Mouse (Mus musculus) kidney, postnatal 4 days (tissue): Measurements from ENCODE around the gene Jakmip3.
A peak's percentile ranks its signal among the peaks of the same experiment; 100 is the strongest.

Experiments
- DNase-seq, 2 experiments: peaks; one replicate each; pipeline ENCODE4 v3.0.0; 2021; ENCODE audit warnings: mixed read lengths in 2 of 2

Gene Jakmip3

DNA sequence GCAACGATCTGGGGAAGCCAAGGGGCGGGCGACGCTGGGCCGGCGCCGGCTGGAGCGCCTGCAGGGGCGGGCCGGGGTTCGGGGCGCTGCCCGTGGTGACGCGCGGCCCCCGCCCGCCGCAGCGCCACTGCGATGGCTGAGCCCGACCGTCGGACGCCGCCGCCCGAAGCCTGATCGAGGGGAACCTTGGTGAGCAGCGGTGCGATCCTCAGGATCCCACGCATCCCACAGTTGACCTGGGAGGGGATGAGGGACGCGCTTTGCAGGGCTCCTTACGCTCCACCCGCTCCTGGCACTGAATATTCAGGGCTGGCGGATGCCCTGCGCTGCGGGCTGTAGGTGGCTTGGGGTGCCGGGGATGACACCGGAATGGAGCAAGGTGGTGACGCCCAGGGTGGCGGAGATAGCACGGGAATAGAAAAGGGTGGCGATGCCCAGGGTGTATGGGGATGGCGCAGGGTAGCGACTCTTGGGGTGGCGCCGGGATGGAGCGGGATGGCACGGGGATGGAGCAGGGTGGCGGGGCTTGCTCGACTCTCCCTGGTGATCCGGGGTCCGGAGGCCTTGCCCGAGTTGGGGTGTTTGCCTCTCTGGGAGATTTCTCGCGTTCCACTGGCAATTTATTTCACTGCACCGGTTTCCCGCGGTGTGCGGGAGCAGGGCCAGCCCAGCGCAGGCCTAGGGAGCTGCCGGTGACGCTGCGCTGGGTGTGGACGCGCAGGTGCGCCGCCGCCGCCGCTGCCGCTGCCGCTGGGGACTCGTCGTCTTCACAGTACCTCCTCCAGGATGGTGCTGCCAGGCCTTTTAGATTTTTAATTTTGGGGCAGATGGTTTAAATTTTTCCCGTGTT, at the start of gene Jakmip3:
TSS of gene Jakmip3 (plus strand) at position 119 of the 850 bp plus-strand sequence.
- DNase-seq = peak; percentile 9 to 28

DNA sequence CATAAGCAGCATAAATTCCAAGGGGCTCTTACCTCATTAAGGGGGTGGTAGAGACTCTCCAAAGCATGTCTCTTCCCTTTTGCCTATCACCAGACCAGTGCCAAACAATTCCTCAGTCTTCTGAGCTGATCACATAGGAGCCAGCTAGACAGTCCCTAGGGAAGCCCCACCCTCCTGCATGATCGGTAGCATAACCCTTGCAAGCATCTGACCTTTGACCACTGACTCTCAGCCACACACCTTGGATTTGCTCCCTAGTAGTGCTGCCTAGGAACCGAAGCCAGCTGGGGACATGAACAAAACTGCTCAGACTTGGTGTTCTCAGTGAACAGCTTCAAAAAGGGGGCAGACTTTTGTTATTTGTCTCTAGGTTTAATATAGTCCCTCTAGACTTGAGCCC, 42.4 kb upstream of the Jakmip3 start:
- DNase-seq = peak in 1 of 2 experiments; percentile 10

DNA sequence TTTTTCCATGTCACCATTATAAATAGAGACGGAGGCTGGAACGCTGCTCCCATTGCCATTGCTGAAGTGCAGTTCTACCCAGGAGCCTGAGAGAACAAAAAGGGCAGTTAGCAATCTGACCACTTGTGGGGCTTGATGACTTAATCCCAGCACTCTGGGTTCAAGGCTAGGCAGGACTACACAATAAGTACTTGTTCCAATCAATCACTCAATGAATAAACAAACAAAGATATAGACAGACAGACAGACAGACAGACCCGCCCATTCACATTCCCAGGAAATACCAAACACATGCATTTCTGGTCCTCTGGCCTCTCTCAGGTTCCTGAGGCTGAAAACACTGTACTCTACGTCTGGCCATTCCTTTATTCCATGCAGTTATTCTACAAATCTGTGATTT, 41.8 kb upstream of the Jakmip3 start:
- no peak for DNase-seq

DNA sequence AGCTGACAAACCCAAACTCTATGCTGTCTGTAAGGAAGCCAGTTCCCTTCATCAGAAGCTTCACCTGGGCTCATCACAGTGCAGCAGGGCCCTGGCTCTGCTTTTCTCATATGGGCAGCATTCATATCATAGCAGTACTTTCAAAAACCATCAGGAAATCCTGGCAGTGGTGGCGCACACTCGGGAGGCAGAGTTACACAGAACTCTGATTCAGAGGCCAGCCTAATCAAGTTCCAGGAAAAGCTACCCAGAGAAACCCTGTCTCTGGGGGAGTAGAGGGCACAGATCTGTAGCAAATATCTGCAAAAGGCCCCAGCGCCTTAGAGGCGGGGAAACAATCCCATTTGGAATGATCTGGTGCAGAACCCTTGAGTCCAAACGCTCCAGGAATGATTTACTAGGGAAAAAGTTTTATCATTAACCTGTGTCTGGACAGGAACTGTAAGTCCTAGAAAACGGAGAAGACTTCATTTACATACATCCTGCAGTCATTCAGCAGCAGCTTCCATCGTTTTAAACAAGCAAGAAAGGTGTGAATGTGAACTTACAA, 36.6 kb upstream of the Jakmip3 start:
- DNase-seq = peak; percentile 24 to 45

DNA sequence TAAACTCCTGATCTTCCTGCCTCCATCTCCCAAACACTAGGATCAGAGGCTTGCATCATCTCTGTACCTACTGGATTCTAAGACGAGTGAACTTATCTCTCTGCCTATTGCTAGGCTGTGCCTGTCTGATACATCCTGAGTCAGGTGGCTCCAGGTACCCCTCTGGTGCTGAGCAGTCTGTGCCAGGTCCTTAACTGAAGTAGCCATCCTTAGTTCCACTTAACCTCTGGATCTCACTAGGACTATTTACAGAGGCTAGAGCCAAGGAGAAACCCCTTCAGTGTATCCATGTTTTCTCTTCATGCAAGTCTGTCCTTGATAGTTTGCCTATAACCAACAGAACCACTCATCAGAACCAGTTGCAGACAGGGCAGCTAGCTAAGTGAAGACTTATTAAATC, 34.1 kb upstream of the Jakmip3 start:
- no peak for DNase-seq

DNA sequence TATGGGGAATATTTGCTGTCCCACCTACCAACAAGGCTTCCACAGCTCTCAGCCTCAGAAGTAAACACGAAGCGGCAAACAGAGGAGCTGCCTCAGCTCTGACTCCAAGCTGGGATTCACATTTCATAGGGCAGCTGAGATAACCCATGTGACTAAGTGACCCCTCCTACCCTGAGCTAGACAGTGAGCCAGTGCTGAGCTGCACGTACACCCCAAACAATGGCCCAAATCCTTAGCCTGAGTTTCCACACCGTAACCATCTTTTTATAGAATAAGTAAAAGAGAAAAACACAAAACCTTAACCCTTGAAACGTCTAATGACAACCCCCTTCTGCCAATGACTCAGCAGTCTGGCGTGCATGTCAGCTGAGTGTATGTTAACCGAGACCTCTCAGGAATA, 33.5 kb upstream of the Jakmip3 start:
- DNase-seq = peak in 1 of 2 experiments; percentile 22

DNA sequence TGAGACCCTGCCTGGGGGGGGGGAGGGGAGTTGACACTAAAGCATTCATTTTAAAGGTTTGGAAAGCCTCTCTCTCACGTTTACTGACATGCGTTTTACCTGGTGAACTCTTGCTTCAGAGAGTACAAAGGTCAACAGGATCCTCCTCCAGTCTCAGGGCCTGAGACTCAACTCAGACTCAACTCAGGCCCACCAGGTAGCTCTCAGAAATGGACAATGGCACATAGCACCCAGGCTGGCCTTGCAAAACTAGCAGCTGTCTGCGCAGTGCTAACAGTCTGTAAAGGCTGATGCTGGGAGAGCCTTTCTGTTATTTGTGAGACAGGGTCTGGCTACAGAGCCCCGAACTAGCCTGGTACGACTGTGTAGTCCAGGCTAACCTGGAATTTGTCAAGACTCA, 32.6 kb upstream of the Jakmip3 start:
- no peak for DNase-seq

DNA sequence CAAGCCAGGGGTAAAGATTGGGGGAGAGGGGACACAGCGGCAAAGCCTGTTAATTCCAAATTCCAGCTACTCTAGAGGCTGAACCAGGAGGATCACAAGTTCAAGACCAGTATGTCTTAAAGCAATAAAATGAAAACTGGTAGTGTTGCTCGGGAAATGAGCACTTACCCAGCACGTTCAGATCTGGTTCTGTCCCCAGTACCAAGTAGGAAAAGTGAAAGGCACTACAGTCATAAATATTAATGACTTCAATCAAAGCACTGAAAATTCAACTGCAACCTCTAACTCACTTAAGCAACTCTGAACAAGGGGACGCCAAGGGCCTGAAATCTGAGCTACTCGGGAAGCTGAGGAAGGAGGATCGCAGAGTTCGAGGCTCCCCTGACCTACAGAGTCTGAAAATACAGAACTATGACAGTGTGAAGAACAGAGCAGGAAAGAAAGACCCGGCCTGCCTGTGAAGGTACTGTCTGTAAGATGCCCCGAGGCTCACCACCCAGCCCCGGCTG, 31.7 kb upstream of the Jakmip3 start:
- no peak for DNase-seq

DNA sequence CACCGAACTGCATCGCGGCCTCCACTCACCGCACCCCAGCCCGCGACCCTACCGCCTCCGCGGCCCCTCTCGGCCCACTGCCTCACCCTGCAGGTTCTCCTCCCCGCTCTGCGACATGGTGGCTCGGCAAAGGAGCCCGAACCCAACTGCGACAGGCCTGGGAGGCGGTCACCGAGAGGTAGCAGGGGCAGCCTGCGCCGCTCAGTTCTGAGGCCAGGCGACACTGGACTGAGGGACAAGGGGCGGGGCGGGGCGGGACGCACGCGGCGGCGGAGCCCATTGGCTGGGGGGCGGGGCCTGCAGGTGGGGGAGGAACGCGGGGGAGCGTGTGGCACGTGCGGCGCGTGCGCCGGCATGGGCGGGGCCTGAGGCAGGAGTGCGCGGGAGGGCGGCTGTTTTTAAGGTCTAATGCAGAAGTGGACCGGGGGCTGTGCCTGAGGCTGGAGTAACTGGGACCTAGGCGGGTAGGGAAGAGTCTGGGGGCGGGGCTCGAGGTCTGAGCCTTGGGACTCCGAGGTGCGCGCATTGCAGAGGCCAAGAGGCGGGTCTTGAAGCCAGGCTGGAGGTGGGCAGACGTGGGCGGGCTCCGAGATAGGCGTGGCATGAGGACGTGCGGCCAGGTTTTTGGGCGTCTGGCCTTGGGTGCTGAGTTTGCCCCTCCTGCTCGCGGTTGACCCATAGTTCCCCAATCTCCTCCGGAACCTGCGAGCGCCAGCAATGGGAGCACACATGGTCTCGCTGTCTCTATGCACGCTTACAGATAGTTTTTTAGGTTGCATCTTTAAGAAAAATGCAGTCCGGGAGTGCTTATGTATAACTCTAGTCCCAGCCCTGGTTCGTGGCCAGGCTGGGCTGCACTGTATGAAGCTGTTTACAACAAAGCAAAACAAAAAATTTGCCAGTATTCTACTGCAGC, 31.0 kb upstream of the Jakmip3 start, which contains the start of gene Bnip3:
TSS of gene Bnip3 (minus strand) at position 243 of the 916 bp plus-strand sequence.
- DNase-seq = peak; percentile 91 to 95

DNA sequence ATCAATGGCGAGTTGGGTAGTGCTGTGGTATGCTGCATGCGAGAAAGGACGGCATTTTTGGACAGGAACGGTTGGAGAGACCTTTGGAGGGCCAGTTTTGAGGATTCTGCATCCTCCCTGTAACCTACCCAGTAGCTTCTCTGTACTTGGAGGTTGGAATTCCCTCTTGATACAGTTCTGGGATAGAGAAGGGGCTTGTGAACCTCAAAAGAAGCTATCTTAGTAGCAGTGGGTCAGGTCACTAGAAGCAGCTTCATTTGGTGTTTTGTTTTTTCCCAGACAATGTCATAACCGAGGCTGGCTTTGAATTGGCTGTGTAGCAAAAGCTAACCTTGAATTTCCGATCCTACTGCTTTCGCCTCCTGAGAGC, 30.4 kb upstream of the Jakmip3 start:
- no peak for DNase-seq

DNA sequence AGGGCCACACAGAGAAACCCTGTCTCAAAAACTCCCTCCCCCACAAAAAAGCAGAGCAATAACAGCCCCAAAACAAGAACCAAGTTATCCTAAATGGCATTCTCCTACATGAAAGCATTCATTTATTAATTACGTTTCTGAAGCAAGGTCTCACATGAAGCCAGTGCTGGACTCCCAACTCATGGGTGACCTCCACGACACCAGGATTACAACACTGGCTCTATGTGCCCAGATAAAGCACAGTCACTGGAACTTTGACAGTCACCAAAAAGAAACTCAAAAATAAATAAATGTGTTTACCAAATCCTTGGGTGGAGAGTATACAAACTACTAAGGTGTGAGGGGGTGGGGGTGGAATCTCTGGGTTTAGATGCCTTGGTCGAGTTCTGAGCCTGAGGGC, 26.9 kb upstream of the Jakmip3 start:
- no peak for DNase-seq

DNA sequence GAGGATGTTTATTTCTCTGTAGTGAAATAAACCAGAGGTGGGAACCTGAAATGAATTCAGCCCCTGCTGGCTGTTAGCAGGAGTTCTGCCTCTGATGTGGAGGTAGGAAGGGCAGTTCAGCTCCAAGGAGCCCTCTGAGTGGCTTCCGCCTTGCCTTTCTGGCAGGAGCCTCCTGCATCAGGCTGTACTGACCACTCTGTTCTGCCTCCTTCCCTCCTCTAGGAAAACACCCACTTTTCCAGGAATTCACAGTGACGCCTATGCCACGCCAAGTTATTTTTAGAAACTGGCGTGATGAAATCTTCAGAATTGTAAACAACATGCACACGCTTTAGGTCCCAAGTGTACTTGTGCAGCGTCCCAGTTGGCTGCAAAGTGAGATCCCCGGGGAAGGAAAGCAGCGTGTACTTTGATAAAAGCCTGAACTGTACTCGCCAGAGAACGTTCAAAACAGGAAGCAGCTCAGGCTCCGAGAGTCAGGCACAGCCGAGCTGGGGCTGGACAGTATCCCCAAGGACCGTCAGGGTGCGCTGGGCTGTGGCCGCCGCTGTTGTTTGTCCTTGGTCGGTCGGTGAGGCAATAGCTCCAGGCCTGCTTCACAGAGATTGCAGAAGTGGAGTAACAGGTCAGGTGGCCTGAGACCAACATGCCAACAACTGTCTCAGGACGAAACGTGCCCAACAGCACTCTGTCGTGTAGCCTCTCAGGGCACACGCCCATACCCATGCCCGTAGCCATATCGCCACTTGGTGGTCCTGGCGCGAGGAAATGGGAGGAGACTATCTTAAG, 21.2 kb upstream of the Jakmip3 start:
- DNase-seq = peak; percentile 71 to 82

DNA sequence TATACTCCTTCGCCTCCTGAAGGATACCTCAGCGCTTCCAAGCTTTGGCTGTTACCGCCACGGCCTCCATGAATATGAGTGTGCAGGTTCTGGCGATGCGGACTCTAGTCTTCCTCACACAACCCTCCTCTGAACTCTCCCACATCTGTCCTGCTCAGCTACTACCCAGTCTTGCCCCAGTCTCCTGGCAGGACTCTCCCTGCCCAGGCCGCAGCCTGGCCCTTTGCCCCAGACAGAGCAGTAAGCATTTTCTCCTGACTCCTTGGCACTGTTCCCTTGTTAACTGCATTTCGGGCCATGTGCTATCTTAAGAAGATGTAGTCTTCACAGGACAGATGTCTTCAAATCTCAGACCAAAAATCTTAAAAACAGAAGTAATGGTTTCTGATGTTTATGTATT, 18.9 kb upstream of the Jakmip3 start:
- no peak for DNase-seq

DNA sequence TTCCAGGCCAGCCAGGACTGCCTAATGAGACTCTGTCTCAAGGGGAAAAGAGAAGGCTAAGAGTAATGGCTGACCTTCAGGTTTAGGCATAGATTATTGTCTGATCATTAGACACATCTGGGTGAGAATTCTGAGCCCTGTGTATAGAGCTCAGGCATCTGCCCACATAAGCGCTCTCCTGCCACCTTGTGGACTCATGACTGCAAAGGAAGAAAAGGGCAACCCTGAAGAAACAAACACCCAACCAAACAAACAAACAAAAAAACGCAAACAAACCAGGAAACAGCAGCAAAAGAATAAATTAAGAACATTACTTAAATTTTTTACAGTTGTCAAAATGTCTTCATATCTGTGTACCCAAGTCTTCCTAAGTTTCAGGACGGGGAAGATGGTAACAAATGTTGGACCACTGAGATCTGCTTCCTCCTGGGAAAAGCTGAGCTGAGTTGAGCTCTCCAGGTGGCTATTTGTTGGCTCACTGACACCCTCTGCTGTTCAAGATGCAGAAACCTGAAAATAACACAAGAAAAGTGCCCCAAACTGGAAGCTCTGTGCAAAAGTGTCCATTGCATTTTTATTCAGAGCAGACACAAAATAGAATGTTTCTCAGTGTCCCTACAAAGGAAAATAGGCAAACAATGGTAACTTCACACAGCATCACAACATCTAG, 16.6 kb upstream of the Jakmip3 start:
- peak; percentile 56 for DNase-seq

DNA sequence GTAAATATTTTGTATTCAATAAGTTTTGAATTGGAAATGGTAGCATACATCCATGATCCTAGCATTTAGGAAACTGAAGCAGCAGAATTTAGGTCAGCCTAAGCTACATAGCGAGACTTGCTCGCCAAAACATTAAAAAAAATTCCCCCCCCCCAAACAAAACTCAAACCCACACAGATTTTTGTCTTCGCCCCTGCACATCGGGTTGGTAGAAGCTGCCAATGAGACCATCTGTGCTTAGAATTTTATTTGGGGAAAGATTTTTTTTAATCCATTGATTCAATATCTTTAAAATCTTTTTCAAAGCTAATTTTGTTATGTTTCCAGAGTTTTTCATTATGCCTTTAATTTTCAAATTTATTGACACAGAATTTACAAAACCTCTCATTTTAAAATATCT, 12.1 kb upstream of the Jakmip3 start:
- no peak for DNase-seq

DNA sequence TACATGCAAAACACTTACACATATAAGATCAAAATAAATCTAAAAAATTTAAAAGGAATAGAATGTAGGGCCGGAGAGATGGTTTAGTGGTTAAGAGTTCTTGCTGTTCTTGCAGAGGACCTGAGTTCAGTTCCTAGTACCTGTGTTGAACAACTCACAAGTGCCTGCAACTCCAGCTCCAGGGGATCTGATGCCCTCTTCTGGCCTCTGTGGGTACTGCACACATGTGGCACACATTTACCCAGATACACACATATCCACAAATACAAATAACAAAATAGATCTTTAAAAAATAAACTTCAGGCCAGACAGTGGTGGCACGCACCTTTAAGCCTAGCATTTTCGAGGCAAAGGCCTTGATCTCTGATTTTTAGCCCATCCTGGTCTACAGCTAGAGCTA, 6.0 kb upstream of the Jakmip3 start:
- DNase-seq = no peak

DNA sequence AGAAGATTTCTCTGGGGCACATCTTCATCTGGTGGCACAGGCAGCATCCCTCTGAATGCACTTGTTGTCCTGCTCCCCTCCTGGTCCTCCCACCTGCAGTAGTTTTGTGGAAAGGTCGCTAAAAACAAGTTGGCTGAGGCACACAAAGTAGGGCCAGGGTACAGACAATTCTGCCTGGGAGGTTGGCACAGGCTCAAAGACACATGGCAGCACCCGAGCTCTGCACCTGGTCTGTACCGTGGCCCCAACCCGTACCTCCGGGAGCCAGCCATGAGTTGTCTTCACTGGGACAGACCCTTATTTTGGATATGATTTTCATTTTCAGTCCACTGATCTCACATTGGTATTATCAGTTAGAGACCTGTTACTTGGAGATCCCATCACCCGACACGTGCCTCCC, 1.5 kb upstream of the Jakmip3 start:
- no peak for DNase-seq

DNA sequence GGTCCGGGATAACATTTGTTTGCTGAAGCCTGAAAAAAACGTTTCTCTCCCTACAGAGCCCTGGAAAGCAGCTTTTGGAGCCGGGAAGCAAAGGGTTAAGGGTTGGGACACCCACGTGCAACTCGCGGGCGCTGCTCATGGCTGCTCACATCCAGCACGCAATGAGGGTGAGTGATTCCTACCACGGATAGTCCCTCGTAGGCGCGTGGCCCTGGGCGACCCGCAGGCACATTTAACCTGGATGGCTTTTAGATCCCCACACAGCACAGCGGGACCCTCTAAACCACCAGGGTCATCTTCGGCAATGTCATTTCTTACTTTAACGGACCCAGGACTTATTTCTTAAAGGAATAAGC, 296 bp upstream of the Jakmip3 start:
- peak; percentile 20 to 31 for DNase-seq

DNA sequence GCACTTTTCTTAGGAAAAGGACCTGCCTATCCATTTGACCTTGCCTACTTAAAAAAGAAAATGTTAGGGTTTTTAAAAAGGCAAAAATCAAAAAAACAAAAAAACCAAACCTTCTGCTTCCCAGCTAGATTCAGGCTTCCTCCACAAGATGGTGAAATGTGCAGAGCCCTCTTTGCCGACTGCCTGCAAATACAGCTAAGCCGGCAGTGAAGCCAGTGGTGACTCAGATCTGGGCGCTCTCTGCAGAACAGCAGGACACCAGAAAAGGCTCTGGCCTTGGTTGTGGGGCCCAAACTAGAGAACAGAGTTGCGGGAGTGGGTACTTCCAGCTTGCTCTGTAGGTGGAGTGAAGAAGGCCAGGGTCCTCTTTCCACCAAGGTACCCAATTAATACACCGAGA, 1.0 kb downstream of the Jakmip3 start:
- no peak for DNase-seq

DNA sequence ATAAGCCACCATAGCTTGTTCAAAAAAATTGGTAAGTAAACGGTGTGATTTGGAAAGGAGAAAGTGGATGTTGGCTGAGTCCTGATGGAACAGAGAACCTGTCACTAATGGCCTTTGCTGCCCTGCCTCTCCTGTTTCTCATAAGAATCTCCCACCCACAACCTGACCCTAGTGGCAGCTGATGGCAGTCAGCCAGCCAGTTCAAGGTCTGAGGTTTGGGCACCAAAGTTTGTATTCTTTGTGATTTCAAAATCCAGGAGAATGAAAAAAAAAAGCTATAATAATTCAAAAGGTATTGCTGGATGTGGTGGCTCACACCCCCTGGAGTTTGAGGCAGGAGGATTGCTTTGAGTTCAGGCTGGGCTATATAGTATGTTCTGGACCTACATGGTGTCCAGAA, 1.8 kb downstream of the Jakmip3 start:
- no peak for DNase-seq

DNA sequence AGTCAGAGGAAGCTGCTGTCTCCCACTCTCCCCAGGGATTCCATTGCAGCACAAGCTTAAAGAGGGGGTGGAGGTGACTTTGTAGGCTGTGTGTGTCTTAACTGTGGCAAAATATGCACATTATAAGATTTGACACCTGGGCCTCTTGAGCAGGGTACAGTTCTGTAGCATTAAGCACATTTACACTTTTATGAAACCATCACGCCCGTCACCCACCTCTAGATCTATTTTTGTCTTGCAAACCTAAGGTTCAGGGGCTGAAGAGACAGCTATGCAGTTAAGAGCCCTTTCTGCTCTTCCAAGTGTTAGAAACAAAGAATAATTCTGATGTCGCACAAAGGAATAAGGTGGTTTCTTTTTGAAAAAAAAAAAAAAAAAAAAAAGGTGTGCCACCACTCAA, 5.1 kb downstream of the Jakmip3 start:
- DNase-seq = no peak

DNA sequence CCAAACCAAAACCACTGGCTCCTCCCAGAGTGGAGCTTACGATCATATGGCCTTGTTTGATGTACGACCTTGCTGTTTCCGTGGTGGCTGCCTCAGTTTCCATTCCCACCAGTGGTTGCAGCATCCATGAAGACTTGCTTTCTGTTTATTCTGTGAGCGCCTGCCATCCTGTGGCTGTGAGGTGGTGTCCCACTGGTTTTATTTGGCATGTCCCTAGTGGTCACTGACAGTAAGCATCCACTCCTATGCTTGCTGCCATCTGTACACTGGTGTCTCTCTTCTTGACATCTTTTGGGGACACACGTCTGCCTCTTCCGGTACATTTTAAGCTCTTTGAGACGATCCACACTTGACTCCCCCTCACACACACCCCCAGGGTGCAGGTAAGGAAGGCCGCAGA, 7.2 kb downstream of the Jakmip3 start:
- no peak for DNase-seq
